Mouse (Mus musculus) spleen, postnatal 14 days (tissue): ENCODE results near the gene Ttf1.
"Not testable (repeated sequence)": the region's sequence is repeated elsewhere in the genome, so short reads cannot be mapped to it uniquely, and the experiment has no call there.

Experiments used
- DNase-seq, 2 experiments: peaks; one replicate each; pipeline ENCODE4 v3.0.0; 2021 to 2022; ENCODE audit warnings: low spot score in 2 of 2

Gene Ttf1

DNA sequence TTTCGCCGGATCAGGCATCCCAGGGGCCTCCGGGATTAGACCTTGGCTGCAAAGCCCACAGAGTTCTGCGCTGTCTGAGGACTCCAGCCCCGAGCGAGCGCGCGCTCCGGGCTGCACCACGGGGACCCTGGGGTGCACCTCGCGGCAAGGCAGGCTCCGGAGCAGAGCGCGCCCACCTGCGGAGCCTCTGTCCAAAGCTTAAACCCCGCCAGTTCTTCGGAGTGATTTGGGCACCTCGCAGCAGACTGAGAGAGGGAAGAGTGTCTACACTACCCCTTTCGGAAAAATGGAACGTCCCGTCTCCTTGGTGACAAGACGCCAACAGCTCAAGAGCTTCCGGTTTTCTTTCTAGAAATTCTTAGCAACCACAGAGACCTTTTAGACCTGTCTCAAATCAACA is 5.1 kb upstream of the Ttf1 start, which contains the start of gene Cfap77:
TSS of gene Cfap77 (minus strand) at position 76 of the 400 bp plus-strand sequence.
- peak; percentile 36 to 65 for DNase-seq

- no peak for DNase-seq
These were observed 5.7 kb downstream of the Ttf1 start for GRCm38 (mm10) chr2:29065796-29066195.

- no peak for DNase-seq
These were observed 6.3 kb downstream of the Ttf1 start for GRCm38 (mm10) chr2:29066410-29066809.

GRCm38 (mm10) chr2:29074676-29075075 is 14.6 kb downstream of the Ttf1 start:
- no peak for DNase-seq

DNA sequence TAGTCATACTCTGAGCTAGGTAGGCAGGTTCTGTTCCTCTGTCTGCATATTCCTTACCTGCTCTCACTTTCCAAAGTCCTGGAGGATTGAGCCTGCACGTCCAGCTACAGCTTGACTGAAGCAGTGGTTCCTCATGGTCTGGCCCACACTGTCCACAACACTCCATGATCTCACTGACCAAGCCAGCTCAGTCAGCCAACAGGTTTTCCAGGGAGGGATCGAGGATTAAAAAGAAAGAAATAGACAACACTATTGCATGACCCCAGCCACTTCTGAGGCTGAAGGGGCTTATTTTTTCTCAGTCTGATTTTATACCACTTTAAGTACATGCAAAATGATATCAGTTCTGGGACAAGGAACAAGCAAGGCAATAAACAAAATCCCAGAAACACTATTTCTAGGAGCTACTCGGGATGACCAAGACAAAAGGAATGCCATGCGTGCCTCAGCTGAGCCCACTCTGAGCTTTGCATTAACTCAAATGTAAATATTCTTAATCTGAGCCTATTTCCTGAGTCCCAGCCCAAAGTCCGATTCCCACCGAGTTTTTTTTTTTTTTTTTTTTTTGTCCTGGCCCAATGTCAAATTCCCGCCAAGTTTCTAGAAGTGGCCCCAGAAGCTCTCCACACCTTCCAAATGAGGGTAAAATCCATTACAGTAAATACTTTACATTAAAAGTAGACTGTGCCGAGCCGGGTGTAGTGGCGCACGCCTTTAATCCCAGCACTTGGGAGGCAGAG is 15.4 kb downstream of the Ttf1 start:
- DNase-seq: no peak

DNA sequence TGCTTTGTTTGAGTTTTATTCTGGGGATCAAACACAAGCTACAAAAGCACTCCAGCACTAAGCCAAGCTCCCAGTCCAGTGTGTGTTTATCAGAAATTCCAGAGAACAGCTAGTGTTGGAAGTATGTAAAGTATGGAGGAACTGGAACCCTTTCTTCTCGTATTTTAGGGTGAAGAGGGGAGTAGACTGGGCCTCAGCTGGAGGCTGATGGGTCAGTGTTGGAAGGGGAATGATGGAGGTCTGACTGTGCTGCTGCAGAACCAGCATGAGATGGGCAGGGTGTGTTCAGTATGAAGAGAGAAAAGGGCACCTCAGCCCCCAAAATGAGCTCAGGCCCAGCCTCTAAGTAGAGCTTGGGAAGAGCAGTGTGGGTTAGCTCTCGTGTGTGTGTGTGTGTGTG is 16.2 kb downstream of the Ttf1 start:
- DNase-seq: no peak

DNA sequence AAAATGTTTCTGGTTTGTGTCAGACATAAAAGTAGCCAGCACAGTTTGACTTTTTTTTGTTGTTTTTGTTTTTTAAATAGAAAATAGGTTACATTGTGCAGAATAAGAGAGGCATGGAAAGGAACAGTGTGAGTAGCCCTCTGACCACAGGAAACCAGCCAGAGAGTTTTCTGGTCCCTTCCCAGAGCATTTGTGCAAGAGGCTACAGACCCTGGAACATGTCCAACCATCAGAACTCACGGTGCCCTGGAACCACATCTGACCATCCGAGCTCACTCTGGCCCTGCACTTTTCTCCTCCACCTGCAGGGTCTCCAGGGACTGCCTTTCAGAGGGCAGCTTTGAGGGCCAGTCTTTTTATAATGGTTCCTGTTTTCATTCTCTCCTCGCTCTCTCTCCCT is 21.9 kb downstream of the Ttf1 start:
- no peak for DNase-seq

DNA sequence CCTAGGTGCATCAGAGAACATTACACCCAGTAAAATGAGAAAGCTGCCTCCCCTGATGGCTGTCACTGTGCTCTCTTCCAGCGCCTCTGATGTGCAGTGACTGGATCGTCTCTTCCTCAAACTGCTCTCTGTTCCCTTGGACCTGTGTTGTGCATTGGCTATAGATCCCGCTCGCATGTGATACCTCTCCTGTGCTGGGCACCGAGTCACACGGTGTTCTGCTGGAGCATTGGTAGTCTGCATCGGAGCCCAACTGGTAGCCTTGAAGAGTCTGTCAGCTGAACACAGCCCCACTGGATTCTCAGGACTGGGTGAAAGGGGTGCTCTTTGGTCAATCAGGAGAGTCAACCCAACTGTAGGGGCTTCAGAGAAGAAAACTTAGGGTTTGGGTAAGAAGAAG is 26.0 kb downstream of the Ttf1 start:
- no peak for DNase-seq

DNA sequence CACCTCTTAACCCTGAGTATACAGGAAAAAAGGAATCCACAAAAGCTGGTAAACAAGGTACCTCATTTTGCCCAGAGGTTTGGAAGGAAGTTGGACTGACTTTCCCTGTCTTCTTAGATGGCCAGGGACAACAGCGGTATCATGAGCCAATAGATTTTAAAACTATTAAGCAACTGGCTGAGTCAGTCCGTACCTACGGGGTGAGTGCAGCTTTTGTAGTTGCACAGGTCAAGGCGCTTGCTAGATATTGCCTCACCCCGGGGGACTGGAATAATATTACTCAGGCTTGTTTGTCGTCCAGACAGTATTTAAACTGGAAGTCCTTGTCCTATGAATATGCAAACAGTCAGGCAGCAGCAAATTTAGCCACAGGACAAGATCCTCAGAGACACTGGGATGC is 29.2 kb downstream of the Ttf1 start:
- DNase-seq: not testable (repeated sequence)

- no peak for DNase-seq
These were observed 35.6 kb downstream of the Ttf1 start for GRCm38 (mm10) chr2:29095674-29096073.

DNA sequence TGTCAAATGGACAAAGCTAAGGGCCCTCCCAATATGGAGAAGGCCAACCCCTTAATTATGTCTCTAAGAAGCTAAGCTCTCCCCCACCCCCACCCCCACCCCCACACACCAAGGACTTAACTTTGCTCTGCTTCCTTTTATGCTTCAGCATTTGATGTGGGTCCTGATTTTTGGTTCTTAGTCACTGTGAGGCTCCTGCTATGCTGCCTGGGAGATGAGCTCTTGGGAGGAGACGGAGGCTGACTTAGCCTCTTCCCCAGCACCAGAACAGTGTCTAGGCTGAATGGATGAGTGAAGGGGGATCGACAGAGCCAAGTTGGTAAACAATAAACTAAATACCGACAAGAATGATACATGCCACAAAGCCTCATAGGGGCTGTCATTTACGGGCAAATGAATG is 36.7 kb downstream of the Ttf1 start:
- no peak for DNase-seq

DNA sequence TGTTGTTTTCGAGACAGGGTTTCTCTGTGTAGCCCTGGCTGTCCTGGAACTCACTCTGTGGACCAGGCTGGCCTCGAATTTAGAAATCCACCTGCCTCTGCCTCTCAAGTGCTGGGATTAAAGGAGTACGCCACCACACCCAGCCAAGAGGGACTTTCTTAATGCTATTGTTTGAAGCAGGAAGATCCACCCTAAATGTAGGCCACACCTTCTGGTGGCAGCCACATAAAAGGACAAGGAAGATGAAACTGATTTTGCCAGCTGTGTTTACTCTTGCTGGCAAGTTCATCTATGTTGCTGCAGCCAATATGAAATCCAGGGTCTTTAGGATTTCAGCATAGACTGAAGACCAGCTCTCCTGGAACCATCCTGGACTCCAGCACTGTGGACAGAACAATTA is 37.4 kb downstream of the Ttf1 start:
- DNase-seq: no peak

GRCm38 (mm10) chr2:29097955-29098354 is 37.9 kb downstream of the Ttf1 start:
- DNase-seq: not testable (repeated sequence)

DNA sequence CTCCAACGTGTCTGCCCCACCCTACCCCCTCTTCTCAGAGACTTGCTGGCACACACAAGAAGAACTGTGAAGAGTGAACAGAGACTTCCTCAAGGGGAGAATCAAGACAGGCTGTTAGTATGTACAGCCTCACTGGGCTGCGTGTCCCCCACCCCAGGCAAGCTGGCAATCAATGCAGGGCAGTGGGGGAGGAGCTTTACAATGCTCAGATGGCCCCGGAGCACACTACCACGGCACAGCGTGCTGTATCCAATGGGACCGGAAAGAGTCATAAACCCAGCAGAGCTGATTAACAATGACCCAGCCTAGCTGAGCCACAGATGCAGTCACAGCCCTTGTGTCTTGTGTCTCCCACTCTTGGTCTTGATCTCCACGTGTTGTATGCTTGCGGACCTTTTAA is 38.7 kb downstream of the Ttf1 start:
- DNase-seq: no peak

DNA sequence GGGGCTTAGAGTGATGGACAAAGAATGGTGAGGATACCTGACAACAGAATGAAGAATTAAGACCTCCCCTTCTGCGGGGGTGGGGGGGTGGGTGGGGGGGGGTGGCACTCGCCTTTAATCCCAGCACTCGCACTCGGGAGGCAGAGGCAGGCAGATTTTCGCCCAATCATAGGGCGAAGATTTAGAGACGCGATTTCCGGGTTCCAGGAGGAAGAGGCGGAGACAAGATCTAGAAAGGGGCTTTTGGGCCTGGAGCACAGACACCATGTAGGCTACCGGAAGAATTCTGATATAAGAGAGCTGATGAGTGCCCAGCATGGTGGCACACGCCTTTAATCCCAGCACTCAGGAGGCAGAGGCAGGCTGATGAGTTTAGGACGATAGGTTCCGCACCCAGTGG is 39.6 kb downstream of the Ttf1 start:
- no peak for DNase-seq

DNA sequence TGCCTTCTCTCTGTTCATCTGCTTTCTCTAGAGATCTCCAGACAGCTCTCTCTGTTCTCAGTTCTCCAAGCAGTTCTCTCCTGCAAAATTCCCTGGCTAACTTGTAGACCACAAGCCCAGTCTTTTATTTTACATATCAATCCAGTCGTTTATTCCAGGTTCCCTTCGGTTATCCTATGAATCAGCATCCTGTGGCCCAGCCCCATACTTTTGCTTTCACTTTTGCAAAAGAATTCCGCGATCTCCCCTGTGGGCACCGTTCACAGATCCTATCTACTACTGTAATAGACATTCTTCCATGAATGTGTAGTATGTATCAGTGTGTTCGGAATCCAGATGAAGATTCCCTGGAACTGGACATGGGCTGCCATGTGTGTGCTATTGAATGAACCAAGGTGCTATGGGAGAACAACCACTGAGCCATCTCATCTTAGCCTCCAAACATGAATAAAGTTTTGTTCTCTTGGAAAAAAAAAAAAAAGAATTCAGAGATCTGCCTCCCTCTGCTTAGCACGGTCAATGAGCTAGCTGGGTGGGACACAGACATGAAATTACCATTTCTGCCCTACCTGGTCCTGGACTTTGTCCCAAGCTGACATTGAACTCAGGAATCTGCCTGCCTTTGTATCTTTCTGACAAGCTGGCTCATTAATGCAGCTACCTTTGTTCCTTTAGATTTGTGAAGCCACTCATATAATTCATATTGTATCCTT is 40.9 kb downstream of the Ttf1 start:
- no peak for DNase-seq

DNA sequence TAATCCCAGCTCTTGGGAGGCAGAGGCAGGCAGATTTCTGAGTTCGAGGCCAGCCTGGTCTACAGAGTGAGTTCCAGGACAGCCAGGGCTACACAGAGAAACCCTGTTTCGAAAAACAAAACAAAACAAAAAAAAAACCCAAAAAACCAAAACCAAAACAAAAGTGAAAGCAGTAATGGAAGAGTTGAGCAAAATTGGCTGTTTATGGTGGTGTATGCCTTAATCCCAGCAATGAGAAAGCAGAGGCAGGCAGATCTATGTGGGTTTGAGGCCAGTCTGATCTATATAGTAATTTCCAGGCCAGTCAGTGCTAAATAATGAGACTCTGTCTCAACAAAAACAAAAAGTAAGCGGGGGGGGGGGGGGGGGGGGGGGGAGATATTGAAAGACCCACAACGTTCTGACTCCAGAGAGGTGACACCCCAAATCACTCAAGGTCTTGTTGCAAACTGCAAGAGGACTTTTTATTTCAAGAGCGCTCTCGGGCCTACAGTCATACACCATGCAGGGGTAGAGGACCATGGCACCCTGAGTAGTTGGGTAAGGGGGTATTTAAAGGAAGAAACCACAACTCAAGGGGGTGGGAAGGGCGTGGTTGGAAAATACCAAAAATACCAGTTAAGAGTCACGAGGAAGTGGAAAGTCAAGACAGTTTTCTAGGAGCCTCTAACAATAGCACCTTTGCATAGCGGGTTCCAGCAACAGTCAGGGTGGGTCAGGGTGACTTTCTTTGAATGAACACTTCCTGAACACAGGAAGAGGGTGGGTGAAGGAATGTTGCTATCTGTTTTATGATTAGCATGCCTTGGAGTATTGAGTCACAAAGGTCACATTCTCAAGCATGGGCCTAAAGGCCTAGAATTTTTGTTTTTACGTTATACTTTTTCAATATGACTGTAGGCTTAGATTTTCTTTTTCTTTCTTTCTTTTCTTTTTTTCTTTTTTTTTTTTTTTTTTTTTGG is 42.6 kb downstream of the Ttf1 start:
- DNase-seq: not testable (repeated sequence)

DNA sequence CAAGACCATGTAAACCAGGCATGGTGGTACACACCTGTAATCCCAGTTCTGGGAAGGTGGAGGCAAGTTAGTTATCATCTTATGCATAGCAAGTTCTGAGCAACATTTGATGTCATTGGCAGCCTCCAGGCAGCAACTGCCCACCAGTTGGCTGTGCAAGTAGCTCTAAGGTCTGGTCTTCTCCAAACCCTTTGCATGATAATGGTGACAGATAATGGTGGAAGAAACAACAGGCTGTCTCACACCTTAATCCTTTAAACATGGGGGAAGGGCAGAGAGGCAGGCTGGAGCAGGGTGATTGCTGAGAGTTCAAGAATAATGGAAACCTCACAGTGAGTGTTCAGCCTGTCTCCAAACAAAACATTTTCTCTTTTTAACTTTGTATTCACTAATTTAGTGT is 60.9 kb downstream of the Ttf1 start:
- no peak for DNase-seq

GRCm38 (mm10) chr2:29122446-29122845 is 62.4 kb downstream of the Ttf1 start:
- DNase-seq: no peak

DNA sequence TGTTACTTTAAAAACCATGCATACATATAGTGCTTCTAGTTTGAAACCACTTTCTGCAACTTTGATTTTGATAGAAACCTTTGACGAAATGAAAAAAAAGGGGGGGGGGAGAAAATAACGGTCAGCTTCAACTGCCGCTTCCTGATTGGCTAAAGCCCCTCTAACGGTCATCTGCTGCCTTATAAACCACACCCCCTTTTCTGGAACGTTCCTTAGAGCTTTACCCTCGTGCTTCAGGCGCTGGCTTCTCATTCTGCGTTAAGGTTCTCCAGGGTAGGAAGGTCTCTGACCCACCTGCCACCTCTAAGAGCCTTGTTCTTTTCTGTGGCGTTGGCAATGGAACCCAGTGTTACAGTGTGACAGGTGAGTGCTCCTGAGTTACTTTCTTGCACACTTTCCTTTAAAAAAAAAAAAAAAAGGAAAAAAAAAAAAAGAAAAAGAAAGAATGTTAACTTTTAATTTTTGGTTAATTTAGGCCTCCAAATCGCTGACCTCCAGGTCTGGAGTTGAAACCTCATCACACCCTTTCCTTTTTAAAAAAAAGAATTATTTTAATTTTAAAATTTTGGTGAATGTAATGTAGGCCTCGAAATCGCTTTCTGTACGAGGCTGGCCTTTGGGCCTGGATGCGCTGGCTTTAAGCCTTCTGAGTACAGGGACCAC is 64.0 kb downstream of the Ttf1 start, which contains the start of gene Setx:
TSS of gene Setx (plus strand) at position 275 of the 663 bp plus-strand sequence.
- no peak for DNase-seq

- no peak for DNase-seq
These were observed 64.5 kb downstream of the Ttf1 start for GRCm38 (mm10) chr2:29124571-29124935.
